Mouse (Mus musculus): ENCODE data around the gene Trim10. TPM values are rescaled to one million over a fixed set of nuclear protein-coding genes. Genes with fewer than 3 reads are reported as not detected.
"Not testable (repeated sequence)": the region's sequence is repeated elsewhere in the genome, so short reads cannot be mapped to it uniquely, and the experiment has no call there.

Gene Trim10
- polyA plus RNA-seq, 2 experiments from 2014 or later: 0.28 TPM; not detected in 1

GRCm38 (mm10) chr17:36861680-36862079, 7.7 kb upstream of the Trim10 start:
- ATAC-seq: no peak

GRCm38 (mm10) chr17:36866719-36867527, 2.5 kb upstream of the Trim10 start, which contains the start of gene Trim15:
Gene Trim15, minus strand, starts transcription at chr17:36867210.
- no peak for ATAC-seq

GRCm38 (mm10) chr17:36868836-36869235, 538 bp upstream of the Trim10 start:
- ATAC-seq: no peak

DNA sequence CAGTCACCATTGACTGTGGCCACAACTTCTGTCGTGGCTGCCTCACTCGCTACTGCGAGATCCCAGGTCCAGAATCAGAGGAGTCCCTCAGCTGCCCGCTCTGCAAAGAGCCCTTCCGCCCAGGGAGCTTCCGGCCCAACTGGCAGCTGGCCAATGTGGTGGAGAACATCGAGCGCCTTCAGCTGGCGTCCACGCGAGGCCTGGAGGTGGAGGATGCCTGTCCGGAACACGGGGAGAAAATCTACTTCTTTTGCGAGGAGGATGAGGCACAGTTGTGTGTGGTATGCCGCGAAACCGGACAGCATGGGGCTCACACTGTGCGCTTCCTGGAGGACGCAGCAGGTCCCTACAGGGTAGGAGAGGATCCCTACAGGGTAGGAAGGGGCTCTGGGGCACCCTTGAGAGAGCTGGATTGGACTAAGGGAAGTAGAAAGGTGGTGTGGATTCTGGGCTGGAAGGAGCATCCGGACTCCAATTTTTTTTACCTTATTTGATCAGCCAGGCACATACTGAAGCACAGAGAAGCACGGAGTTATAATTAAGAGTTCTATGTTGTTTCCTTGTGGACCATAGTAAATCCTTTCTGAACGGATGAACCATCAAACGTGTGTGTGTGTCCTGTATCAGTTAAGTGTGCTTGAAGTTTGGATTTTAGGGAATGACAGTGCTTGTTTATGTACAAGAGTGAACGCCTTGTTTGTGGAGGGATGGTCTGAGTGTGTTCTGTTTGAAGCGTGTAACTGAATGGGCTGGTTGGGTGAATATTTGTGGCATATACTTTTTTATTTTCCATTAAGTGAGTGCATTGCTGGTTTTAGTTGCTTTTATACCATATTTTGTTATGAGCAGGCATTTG, 809 bp downstream of the Trim10 start:
- no peak for ATAC-seq

DNA sequence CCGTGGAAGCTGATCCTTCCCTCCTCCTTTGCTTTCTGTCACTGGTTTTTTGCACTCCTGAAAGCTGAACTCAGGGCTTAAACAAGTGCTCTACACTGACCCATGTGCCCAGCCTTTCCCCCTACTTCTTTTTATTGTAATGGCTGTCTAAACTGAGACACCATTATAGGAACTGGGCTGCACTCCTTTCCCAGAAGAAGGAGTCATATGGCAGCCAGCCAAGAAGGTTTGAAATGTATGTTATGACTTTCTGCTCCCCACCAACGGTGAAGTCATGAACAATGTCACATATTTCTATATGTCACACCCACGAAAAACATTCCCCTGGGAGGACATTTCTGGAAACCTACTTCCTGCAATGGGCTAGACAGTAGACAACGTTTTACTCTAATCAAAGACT, 5.3 kb downstream of the Trim10 start:
- no peak for ATAC-seq

DNA sequence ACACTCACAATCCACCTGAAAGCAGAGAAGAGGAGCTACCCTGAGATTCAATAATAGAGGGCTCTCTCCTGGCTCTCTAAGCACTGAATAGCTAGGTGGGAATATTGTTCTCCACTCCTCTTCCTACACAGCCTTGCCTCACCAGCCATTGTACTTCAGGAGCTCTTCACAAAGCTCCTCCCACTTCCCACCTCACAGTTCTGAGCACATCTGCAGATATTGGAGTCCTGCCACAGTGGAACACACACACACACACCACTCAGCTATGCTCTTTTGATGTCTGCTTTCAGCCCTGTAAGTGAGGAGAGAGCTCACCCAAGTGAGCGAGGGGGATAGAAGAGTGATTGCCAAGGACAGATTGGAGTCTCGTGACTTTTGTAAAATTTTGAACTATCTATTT, 14.0 kb downstream of the Trim10 start:
- ATAC-seq: no peak

GRCm38 (mm10) chr17:36885132-36885790, 15.9 kb downstream of the Trim10 start:
- no peak for ATAC-seq

GRCm38 (mm10) chr17:36890073-36890903, 20.9 kb downstream of the Trim10 start, which contains the start of gene Trim40:
Gene Trim40, minus strand, starts transcription at chr17:36890123.
- no peak for ATAC-seq

- ATAC-seq: not testable (repeated sequence)
These were observed 22.1 kb downstream of the Trim10 start for GRCm38 (mm10) chr17:36891496-36891895.

DNA sequence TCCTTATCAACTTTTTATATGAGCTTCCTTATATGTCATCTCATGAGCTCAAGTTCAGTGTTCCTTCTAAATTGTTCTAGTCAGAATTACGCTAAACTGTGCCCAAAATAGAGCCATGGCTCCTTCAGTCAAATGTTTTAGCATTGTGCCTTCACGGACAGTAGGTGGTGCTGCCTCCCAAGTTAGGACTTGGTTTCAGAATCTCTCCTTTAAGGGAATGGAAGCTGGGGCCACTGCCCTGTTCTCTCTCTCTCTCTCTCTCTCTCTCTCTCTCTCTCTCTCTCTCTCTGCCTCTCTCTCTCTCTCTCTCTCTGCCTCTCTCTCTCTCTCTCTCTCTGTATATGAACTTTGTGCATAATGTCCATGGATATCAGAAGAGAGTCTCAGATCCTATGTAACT, 23.0 kb downstream of the Trim10 start:
- ATAC-seq: peak; percentile 69

- ATAC-seq: no peak
These were observed 24.0 kb downstream of the Trim10 start for GRCm38 (mm10) chr17:36893387-36893786.

DNA sequence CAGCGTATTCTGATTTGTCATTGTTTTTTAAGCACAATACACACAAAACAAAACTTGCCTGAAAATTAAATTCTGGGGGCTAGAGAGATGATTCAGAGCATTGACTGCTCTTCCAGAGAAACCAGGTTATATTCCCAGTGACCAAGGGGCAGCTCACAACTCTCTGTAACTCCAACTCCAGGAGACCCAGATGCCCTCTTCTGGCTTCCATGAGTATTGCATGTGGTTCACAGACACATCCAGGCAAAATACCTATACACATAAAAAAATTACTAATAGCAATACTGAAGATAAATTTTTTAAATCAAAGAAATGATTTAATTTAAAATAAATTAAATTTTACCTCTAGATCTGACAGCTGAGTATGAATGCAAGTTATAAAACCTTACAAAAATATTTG, 27.2 kb downstream of the Trim10 start:
- no peak for ATAC-seq

DNA sequence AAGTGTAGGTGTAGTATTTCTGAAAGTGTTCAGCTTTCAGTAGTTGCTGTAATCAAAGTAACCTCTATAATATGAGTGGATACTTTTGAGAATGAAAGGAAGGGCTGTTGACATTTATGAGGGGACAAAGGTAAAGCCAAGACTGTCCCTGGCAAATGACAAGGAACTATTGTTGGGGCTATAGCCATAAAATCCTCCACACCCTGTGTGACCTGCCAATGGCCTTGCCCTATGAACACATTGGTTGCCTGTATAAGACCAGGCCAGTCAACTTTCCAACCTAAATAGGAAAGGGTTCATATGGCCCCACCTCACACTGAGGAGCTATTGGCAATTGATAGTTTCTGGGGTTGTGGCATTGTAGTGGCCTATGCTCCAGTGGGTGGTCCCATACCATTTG, 27.7 kb downstream of the Trim10 start:
- no peak for ATAC-seq

- no peak for ATAC-seq
These were observed 28.3 kb downstream of the Trim10 start, which contains the start of gene Trim31 for GRCm38 (mm10) chr17:36897552-36898205. Gene Trim31, plus strand, starts transcription at chr17:36898118.

DNA sequence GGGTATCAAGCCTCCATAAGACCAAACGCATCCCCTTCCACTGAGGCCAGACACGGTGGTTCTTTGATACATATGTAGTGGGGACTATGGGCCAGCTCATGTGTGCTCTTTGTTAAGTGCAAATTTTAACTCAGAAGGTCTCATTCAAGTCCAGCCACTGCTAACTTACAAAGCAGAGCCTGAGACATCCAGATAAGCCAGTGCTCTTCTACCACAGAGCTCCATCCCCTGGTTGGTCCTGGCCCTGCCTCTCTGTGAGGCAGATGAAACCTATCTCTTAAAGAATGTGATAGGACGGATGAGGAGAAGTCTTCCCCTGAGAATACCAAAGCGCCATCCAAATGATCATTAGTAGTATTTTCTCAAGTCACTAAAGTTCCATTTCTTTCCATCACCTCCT, 30.0 kb downstream of the Trim10 start:
- no peak for ATAC-seq

DNA sequence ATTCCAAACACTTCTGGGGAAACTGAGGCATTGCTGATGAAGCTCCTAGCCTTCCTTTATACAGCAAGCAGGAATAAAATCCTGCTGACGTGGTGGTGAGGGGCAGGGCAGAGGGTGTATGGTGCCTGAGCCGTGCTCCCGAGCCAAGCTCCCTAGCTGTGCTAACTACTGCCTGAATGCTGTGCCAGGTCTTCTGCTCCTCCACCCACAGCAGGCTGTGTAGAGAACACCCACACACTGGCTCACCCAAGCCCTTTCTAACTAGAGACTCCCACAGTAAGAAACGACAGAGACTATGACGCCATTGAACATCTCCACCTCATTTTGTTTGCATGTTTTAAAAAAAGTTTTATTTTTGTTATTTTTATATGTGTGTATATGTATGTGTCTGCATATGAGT, 30.6 kb downstream of the Trim10 start:
- no peak for ATAC-seq

DNA sequence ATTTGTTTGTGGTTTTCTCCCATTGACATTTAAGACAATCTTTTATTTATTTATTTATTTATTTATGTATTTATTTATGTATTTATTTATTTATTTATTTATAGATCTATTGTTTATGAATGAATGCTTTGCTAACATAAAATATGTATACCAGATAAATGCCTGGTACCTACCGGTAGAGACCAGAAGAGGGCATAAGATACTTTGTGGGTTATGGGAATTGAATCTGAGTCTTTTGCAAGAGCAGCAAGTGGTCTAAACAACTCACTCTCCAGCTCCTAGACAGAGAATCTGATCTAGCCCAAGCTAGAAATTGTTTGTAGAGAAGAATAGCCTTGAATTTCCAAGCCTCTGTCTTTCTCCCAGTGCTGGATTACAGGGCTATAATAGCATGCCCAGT, 31.3 kb downstream of the Trim10 start:
- ATAC-seq: no peak

DNA sequence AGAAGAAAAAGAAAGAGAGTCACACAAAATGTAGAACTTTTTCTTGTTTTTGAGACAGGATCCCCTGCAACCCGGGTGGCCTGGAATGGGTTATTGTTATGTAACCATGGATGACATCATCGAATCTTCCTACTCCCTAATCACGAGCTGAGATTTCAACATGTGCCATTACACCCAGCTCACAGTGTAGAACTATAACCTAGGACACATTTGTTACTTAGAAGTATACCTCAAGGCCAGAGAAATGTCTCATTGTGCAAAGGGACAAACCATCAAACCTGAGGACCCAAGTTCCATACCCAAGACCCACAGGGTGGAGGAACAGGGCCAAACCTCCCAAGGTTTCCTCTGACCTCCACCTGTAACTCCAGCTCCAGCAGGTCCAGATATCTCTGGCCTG, 34.3 kb downstream of the Trim10 start:
- no peak for ATAC-seq

- ATAC-seq: no peak
These were observed 38.9 kb downstream of the Trim10 start for GRCm38 (mm10) chr17:36908235-36908634.

GRCm38 (mm10) chr17:36909802-36910201, 40.4 kb downstream of the Trim10 start:
- no peak for ATAC-seq

GRCm38 (mm10) chr17:36912031-36912430, 42.7 kb downstream of the Trim10 start:
- no peak for ATAC-seq

DNA sequence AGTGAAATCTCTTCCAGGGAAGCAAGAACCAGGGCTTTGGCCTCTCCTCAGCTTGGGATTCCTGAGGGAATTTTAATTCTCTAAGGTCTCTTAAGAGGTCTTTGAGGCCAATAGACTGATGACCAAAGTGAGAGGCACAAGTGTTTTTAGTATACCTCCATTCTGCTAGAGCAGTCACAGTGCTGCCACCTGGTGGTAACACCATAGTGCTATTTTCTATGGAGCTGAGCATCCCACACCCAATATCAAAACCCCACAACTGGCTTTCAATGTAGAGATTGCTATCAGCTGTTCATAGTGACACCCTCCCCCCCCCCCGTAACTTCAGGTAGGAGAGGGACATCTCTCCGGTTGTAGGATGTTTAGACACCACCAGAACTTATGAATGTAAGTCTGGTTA, 44.7 kb downstream of the Trim10 start:
- peak; percentile 77 for ATAC-seq
